Mouse (Mus musculus): ENCODE results near the gene Smg1.

Smg1 gene

GRCm38 (mm10) chr7:118243453-118244385 lies at the start of gene Smg1:
Smg1 (minus strand) TSS chr7:118243670.
- peak; percentile 98 for DNase-seq (ENCODE audit: low spot score)

DNA sequence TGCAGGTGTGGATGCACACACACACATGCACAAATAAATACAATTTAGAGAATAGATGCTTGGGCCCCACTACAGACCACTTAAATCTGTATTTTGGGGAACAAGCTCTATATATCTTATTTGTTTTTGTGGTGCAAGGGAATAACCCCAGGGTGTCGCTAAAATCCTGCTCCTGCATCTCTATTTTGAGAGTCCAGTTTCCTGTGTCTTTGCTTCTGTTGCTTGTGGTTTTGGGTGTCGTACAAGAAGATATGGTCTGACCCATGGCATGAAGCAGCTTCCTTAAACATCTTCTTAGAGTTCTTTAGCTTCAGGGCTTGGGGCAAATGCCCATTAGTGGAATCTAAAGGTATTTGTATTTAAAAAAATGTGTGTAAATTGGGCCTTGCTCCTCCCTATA lies 39.7 kb upstream of the Smg1 start:
- no peak for DNase-seq (ENCODE audit: low spot score)

- no peak for DNase-seq (ENCODE audit: low spot score)
These were observed 39.1 kb upstream of the Smg1 start for GRCm38 (mm10) chr7:118282543-118282942.

DNA sequence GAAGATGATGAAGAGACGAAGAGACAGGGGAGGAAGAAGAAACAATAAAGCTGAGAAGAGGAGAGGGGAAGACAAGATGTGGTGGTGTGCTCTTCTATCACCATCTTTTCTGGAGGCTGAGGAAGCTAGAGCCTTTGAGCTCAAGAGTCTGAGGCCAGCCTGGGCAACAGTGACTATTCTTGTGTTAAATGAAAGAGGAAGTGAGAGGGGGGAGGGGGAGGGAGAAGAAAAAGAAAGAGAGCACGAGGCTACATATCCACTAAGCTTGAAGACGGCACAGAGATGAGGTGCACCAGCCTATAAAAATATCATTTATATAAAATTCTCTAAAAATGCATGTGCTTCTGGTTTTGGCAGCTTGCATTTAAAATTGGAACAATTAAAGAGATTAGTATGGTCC lies 36.1 kb upstream of the Smg1 start:
- DNase-seq (ENCODE audit: low spot score) = no peak

DNA sequence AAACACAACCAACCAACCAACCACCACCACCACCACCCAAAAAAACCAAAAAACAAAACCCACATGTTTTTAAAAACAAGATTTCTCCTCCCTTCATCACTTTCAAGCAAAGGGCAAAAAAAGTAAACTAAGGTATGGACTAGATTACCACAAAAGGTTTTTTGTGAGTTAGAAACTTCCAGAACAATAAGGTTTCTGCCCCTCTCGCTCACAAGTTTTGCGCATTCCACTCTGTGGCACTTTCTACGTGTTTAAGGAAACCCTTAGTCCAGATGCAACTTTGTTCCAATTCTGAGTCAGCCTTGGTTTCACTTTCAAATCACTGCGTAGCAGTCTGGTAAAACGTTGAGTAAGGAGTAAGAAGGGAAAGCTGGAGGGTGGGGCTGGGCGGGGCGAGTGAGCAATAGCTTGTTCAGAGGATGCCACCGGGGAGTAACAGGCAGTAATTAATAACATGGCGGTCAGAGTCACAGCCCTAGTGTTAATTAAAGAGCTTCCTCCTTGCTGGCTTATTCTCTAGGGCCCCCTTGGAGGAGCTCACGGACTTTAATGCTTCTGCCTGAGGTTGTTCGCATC lies 34.0 kb upstream of the Smg1 start:
- DNase-seq (ENCODE audit: low spot score) = peak; percentile 83

DNA sequence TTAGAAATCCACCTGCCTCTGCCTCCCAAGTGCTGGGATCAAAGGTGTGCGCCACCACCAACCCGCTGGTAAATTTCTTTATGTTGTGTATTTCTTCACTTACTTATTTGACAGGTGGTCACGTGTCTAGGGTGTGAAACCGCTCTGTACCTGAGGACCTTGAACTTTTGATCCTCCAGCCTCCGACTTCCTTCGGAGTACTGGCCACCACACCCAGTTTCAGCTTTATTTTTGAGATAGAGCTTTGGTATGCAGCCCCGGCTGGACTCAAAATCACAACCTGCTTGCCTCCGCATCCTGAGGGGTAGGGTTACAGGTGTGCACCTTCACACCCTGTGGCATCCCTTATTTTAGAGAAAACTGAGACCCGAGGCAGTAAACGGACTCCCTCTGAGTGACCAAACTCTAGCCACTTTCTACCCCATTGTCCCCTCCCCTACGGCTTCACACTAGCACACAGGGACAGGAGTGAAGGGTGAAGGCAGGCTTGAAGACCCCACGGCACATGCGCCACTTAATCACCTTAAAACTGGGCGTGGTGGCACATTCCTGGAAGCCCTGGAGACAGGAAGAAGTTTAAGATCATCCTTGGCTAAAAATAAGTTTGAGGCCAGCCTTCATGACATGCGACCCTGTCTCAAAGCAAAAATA lies 33.3 kb upstream of the Smg1 start:
- no peak for DNase-seq (ENCODE audit: low spot score)

DNA sequence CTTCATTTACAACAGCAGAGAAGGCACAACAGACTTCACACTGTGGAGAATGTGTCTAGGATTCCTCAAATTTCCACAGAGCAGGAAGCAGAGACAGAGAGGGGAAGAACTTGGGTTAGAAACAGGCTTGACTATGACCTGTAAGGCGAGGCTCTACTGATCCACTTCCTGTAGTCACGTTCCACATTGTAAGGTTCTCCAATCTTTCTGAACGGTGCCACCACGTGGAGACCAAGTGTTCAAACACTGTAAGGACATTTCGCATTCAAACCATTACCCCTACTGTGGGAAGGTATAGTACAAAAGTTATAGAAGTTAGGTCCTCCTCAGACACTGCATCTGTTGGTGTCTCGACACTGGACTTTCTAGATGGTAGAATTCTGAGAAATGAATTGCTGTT lies 31.8 kb upstream of the Smg1 start:
- no peak for DNase-seq (ENCODE audit: low spot score)

DNA sequence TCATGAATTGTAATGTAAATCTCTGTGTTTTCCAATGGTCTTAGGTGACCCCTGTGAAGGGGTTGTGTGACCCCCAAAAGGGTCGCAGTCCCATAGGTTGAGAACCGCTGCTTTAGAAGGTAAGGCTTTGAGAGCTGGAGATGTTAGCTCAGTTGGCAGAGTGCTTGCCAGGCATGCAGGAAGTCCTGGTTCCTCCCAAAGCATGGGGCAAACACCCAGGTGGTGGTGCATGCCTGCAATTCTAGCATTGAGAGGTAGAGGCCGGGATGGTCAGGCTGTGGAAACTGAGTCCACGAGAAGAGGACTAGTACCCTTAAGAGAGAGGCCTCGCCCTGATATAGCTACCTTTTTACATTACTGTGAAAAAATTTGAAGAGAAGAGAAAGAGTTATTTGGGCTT lies 31.4 kb upstream of the Smg1 start:
- no peak for DNase-seq (ENCODE audit: low spot score)

DNA sequence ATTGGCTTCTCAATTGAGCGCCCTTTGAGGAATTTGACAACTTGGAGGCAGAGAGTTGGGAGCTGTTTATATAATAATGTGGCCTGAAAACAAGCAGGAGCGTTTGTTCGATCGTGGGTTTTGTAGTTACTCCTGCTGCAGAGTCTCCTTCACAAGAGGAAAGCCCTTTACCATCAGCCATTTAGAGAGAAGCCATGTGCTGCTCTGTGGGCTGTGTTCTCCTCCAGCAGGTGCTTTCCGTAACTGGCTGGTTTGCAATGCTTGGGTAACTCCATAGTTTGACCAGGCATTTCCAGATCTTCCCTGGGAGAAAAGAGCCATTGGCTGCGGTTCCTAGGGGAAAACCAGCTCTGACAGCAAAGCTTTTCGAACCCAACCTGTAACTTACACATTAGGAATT lies 30.7 kb upstream of the Smg1 start:
- DNase-seq (ENCODE audit: low spot score) = no peak

DNA sequence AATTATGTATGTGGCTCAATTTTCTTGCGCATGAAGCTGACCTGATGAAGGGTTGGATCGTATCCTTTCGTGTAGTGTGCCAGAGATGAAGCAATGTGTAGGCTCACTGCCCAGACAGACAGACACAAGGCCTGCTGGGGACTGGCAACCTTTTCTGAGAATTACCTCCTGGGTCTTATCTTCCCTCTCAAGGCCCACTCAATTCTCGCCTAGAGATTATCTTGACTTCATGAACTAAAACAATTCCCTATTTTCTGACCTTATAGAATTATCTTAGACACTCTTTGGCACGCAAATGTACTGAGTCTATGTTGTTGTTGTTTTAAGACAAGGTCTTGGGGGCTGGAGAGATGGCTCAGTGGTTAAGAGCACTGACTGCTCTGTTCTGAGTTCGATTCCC lies 22.6 kb upstream of the Smg1 start:
- DNase-seq (ENCODE audit: low spot score) = no peak

DNA sequence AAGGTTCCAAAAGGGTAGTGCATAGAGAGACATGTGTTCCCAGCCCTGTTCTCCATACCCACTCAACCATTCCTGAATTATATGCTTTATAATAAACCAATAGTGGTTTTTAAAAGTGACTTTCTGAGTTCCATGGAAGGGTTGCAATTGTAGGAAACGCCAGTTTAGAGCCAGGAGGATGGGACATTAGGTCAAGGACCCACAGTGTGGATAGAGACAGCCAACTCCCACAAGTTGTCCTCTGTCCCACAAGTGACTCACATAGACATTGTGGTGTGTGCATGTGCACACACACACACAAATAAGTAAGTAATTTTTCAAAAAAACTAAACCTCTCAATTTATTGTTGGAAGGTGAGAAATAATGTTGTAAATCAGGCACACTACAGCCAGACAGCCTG lies 20.1 kb upstream of the Smg1 start:
- no peak for DNase-seq (ENCODE audit: low spot score)

- no peak for DNase-seq (ENCODE audit: low spot score)
These were observed 18.9 kb upstream of the Smg1 start for GRCm38 (mm10) chr7:118262409-118262808.

GRCm38 (mm10) chr7:118259676-118260305 lies 16.3 kb upstream of the Smg1 start:
- no peak for DNase-seq (ENCODE audit: low spot score)

- no peak for DNase-seq (ENCODE audit: low spot score)
These were observed 15.0 kb upstream of the Smg1 start for GRCm38 (mm10) chr7:118258451-118258850.

- DNase-seq (ENCODE audit: low spot score) = no peak
These were observed 13.3 kb upstream of the Smg1 start for GRCm38 (mm10) chr7:118256740-118257139.

GRCm38 (mm10) chr7:118254460-118254859 lies 11.0 kb upstream of the Smg1 start:
- peak; percentile 32 for DNase-seq (ENCODE audit: low spot score)

DNA sequence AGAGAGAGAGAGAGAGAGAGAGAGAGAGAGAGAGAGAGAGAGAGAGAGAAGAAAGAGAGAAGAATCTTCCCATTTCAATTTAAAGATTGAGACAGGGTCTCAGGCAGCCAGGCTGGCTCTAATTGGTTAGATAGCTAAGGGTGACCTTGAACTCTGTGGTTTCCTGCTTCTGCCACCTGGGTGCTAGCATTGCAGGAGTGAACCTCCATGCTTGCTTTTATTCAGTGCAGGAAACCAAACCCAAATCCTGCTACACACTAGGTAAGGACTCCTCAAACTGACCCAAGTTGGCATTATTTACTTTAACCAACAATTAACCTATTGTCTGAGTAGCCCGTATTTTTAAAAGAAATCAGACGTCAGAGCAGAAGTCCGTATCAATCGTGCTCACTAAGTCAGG lies 10.5 kb upstream of the Smg1 start:
- DNase-seq (ENCODE audit: low spot score) = no peak

GRCm38 (mm10) chr7:118252979-118253378 lies 9.5 kb upstream of the Smg1 start:
- DNase-seq (ENCODE audit: low spot score) = no peak

DNA sequence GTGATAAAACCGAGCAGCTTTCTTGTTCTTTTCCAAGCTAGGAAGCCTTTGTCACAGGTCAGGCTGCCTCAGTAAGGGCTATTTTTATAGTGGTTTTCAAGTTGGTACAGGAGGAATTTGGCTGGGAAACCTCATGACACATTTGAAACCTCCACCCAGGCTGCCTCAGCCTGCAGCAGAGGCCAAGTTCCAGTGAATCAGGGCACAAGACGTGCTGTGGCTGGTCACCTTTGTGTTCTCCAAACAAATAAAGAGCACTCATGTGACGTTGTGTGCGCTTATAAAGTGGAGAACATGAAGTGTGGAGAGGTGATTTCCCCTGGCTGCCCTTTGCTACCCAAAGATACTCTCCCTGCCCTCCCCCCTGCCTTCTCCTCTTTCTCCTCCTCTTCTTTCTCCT lies 8.9 kb upstream of the Smg1 start:
- no peak for DNase-seq (ENCODE audit: low spot score)

- peak; percentile 35 for DNase-seq (ENCODE audit: low spot score)
These were observed 8.1 kb upstream of the Smg1 start for GRCm38 (mm10) chr7:118251392-118252170.

DNA sequence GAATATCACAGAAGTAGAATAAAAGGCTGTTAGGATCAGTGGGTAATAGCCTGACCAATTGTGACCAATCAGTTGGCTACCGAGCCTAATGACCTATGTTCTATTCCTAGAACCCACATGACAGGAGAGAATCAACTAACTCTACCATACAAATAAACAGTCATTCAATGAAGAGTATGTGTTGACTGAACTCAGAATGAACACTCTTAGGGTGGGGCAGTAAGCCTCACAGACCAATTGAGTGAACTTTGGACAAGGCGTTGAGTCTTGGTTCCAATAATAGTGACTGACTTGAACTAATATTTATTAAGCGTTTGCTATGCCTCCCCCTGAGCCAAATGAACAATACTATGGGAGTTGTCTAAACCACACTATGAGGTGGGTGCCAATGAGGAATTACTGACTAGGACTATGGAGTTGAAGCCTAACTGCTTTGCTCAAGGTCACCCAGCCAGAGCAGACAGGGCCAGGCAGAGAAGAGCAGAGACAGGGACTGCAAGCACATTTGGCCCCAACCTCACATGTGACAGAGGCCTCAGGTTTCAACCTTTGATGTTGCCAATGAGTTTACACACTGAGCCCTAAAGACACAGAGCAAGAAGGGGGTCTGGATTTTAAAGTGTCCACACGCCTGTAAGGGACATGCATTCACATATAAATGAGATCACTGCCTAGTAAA lies 7.2 kb upstream of the Smg1 start:
- DNase-seq (ENCODE audit: low spot score) = no peak
